ENCODE assay signal across 8 mouse cellular contexts in the genomic region with DNA sequence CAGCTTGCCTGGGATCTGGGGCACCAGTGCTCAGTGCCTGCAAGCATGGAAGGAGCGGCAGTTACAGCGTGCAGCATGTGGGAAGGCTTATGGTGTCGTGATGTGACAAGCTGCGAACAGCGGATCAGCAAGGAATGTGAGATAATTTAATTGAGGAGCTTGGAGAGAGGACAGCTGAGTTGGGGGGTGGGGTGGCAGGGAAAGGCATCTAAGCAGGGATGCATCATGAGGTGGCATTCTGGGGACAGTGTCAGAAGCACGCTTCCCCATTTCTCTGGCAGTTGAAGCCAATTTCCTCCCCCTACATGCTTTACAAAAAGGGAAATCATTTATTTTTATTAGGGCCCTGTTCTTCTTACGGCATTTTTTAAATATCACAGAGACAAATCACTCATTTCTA.
DNase-seq lines count a peak whose midpoint lies in the region; ATAC-seq lines count a peak whose summit lies in the region.

No protein-coding gene starts in this region.

- no peaks in the 10 kb centered on the region for H3K36me3 ChIP-seq in embryonic facial prominence, embryonic 13.5 days

- H3K4me1 ChIP-seq in embryonic facial prominence, embryonic 13.5 days = peaks cover 68% of the 10 kb centered on the region

- no peak for ATAC-seq in embryonic facial prominence, embryonic 13.5 days (ENCODE audit: insufficient number of reproducible peaks, insufficient read depth, low FRiP score, low TSS enrichment, low read depth)
- 0 out of 2 replicates have a peak, but pooled peaks have one; percentile 25 for ATAC-seq in neutrophil, adult 5-6 weeks (ENCODE audit: extremely low read depth, insufficient number of reproducible peaks, low FRiP score, poor library complexity, severe bottlenecking)
- ATAC-seq in megakaryocyte-erythroid progenitor cell, adult 5-6 weeks (replicated peaks; ENCODE audit: low FRiP score, low TSS enrichment, poor library complexity, severe bottlenecking) = no peak

- DNase-seq in kidney, postnatal 4 days = peak; percentile 48 to 61
- DNase-seq in kidney, adult 18-20 months = no peak
- peak; percentile 53 to 61 for DNase-seq in layer of hippocampus, postnatal 10 days (ENCODE audit: low spot score in 2 of 2)
- no peak for DNase-seq in cerebellum, adult 11 months
- no peak for DNase-seq in gastrocnemius, postnatal 14 days

- H3K9ac ChIP-seq in embryonic facial prominence, embryonic 13.5 days = 0 out of 2 replicates have a peak overlapping the region, but pooled peaks have one; percentile 36

- H3K4me2 ChIP-seq in embryonic facial prominence, embryonic 13.5 days = no peak overlapping the region

- intact Hi-C loops in gastrocnemius, postnatal 14 days (cut with DNase I; ENCODE audit: low total_unique reads) = no loop called here

- WGBS in embryonic facial prominence, embryonic 13.5 days = 26% methylated on average over 7 of the region's 7 CpGs

- no peaks in the 10 kb centered on the region for H3K9me3 ChIP-seq in embryonic facial prominence, embryonic 13.5 days

- no peaks in the 10 kb centered on the region for H3K27me3 ChIP-seq in embryonic facial prominence, embryonic 13.5 days

- H3K27ac ChIP-seq in embryonic facial prominence, embryonic 13.5 days = 0 out of 2 replicates have a peak overlapping the region, but pooled peaks have one; percentile 23

- no peak overlapping the region for H3K4me3 ChIP-seq in embryonic facial prominence, embryonic 13.5 days

Comparison
In these comparisons a context has a peak if more than half of its experiments do, and no peak if none do; other contexts are left out.
1. DNase-seq: peak in kidney, postnatal 4 days (2 of 2) and layer of hippocampus, postnatal 10 days (2 of 2); none in kidney, adult 18-20 months (single experiment), cerebellum, adult 11 months (single experiment) and gastrocnemius, postnatal 14 days (single experiment).